ENCODE assay signal across 9 mouse cellular contexts in the genomic region with DNA sequence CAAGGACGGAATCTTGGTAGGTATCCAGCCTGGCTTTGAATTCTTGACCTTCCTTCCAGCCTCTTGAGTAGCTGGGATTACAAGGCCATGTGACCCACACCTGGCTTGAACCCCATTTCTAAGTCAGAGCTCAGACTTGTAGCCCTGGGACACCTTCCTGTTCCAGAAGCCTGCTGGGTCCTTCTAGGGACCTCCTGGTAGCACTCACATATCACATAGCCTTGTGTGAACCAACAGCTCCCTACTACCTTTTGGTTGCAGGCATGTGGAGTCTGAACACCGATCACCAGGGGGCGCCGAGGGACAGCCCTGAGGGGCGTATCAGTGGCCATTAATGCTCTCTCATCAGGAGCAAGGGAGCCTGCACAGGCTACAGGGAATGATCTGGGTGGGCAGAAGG. TPM values are rescaled to one million over a fixed set of nuclear protein-coding genes. Genes with fewer than 3 reads are reported as not detected.
DNase-seq lines count a peak whose midpoint lies in the region; TF ChIP-seq lines count a peak whose summit lies in the region.
"Had no signal": no experiment of that assay in that cellular context is flagged by ENCODE, and none has a peak within 500 bp of the region (broad histone marks: within the 10 kb centered on the region; RNA-seq: fewer than 3 reads in every experiment).

No protein-coding gene starts in this region.

- H3K4me1 ChIP-seq in bone marrow, adult 2 months (ENCODE audit: control insufficient read depth, insufficient read depth, low read length), result no peaks in the 10 kb centered on the region
- H3K4me1 ChIP-seq in liver, adult 2 months (ENCODE audit: control insufficient read depth, insufficient read depth, low read length), result 0 out of 2 replicates have a peak, but pooled peaks cover 1% of the 10 kb centered on the region

- H3K4me3 ChIP-seq in bone marrow, adult 2 months (replicated peaks; ENCODE audit: control insufficient read depth, low read depth, low read length), result no peak overlapping the region
- no peak overlapping the region for H3K4me3 ChIP-seq in liver, adult 2 months (ENCODE audit: insufficient read depth, low read depth, low read length)
- H3K4me3 ChIP-seq: embryonic facial prominence, embryonic 12.5 days had no signal

- no peak overlapping the region for H3K27ac ChIP-seq in bone marrow, adult 2 months (ENCODE audit: control insufficient read depth, insufficient read depth, low read depth, low read length, poor library complexity)
- H3K27ac ChIP-seq in liver, adult 2 months (replicated peaks; ENCODE audit: insufficient read depth, low read depth, low read length), result no peak overlapping the region

- no peaks in the 10 kb centered on the region for H3K27me3 ChIP-seq in liver, adult 2 months (ENCODE audit: control insufficient read depth, insufficient read depth, low read length)
- H3K27me3 ChIP-seq: embryonic facial prominence, embryonic 12.5 days had no signal

- no peak overlapping the region for H3K9ac ChIP-seq in liver, adult 2 months (ENCODE audit: low read depth, low read length)
- H3K9ac ChIP-seq: embryonic facial prominence, embryonic 12.5 days had no signal

- peaks cover 2% of the 10 kb centered on the region; the same call in 1 of the 2 replicates for H3K36me3 ChIP-seq in liver, adult 2 months (ENCODE audit: control insufficient read depth, insufficient read depth, low read length)
- H3K36me3 ChIP-seq: embryonic facial prominence, embryonic 12.5 days had no signal

- TF ChIP-seq POLR2A in bone marrow, adult 2 months (IDR thresholded peaks at IDR 0.05; ENCODE audit: borderline replicate concordance, control insufficient read depth, low read depth, low read length), result no peak
- no peak for TF ChIP-seq POLR2A in liver, adult 2 months (IDR thresholded peaks at IDR 0.05; ENCODE audit: extremely low read depth, insufficient read depth, low read length)

- H3K79me2 ChIP-seq in liver, adult 2 months (ENCODE audit: control insufficient read depth, insufficient read depth, low read length), result no peaks in the 10 kb centered on the region

- peak; percentile 57 to 72 for DNase-seq in left cerebral cortex, adult 18-20 months (ENCODE audit: low spot score in 2 of 2)
- no peak for DNase-seq in left cerebral cortex, adult 8-10 months (ENCODE audit: low spot score in 2 of 2)
- DNase-seq in gastrocnemius, adult 18-20 months (ENCODE audit: low spot score), result peak; percentile 82
- DNase-seq in kidney, adult 11 months, result peak; percentile 45
- DNase-seq in liver, adult 2 months (ENCODE audit: extremely low read depth, low read depth, low spot score), result no peak
- peak; percentile 50 for DNase-seq in right cerebral cortex, adult 18-20 months
- DNase-seq in urinary bladder, postnatal 10 days (ENCODE audit: low spot score), result peak; percentile 35

- TF ChIP-seq CTCF in bone marrow, adult 2 months (IDR thresholded peaks at IDR 0.05; ENCODE audit: control insufficient read depth, insufficient read depth, low read length), result peak; percentile 31; the same call in 1 of the 2 replicates
- peak; percentile 75 for TF ChIP-seq CTCF in liver, adult 2 months (IDR thresholded peaks at IDR 0.05; ENCODE audit: low read depth, low read length)

- 21% methylated on average over 5 of the region's 5 CpGs for WGBS in bone marrow, adult 2 months
- 42% methylated on average over 5 of the region's 5 CpGs for WGBS in liver, adult 2 months

RNA-seq across cellular contexts. Expression of gene Faap20, which starts 18.8 kb away (rescaled TPM):
- total RNA-seq in left cerebral cortex, adult 18-20 months (2021), result 10 to 100 TPM; 28.0 to 29.5 TPM
- total RNA-seq in left cerebral cortex, adult 8-10 months (2022), result 10 to 100 TPM; 32.7 to 37.6 (median 34.4) TPM
- polyA plus RNA-seq in bone marrow, adult 2 months (2011; ENCODE audit: insufficient read depth, insufficient read length, low replicate concordance, missing spikeins), result 19.3 and 29.3 TPM in 2 replicates
- 1 to 10 TPM; 5.2 to 6.6 TPM for total RNA-seq in gastrocnemius, adult 18-20 months (2021)
- 5.4 and 7.4 TPM in 2 replicates for total RNA-seq in liver, adult 2 months (2014; rRNA removed)
- polyA plus RNA-seq in liver, adult 2 months (2012; rRNA removed), result 28.6 and 33.8 TPM in 2 replicates

RNA-seq across cellular contexts. Expression of gene Ski, which starts 46.0 kb away (rescaled TPM):
- total RNA-seq in left cerebral cortex, adult 18-20 months (2021), result 100 to 1,000 TPM; 115 to 128 TPM
- total RNA-seq in left cerebral cortex, adult 8-10 months (2022), result 100 to 1,000 TPM; 118 to 126 (median 121) TPM
- 7.0 and 10.4 TPM in 2 replicates for polyA plus RNA-seq in bone marrow, adult 2 months (2011; ENCODE audit: insufficient read depth, insufficient read length, low replicate concordance, missing spikeins)
- 10 to 100 TPM; 28.3 to 31.3 TPM for total RNA-seq in gastrocnemius, adult 18-20 months (2021)
- 4.2 and 7.5 TPM in 2 replicates for total RNA-seq in liver, adult 2 months (2014; rRNA removed)
- 19.3 and 19.5 TPM in 2 replicates for polyA plus RNA-seq in liver, adult 2 months (2012; rRNA removed)

Comparison
In these comparisons a context has a peak if more than half of its experiments do, and no peak if none do; other contexts are left out.
1. DNase-seq: peak in left cerebral cortex, adult 18-20 months (2 of 2), gastrocnemius, adult 18-20 months (single experiment), kidney, adult 11 months (single experiment), right cerebral cortex, adult 18-20 months (single experiment) and urinary bladder, postnatal 10 days (single experiment); none in left cerebral cortex, adult 8-10 months (0 of 2) and liver, adult 2 months (single experiment).